Mouse (Mus musculus) intestine, embryonic 14.5 days (tissue): ENCODE measurements around the gene Trim54. TPM values are rescaled to one million over a fixed set of nuclear protein-coding genes. Genes with fewer than 3 reads are reported as not detected.

Source experiments
- ATAC-seq: fragments of 200-750 bp; cut with Nextera tagmentation; replicated peaks from 2 replicates; pipeline ENCODE4 v1.8.0; 2017; ENCODE audit warnings: low read depth, moderate number of reproducible peaks, moderate TSS enrichment, moderate library complexity; ENCODE audit not compliant: low FRiP score, low TSS enrichment
- DNase-seq: peaks from one replicate; pipeline ENCODE4 v3.0.0-alpha.2; 2018; ENCODE audit warnings: low spot score
- H3K27ac ChIP-seq: fragments of 300-500 bp; sonication (generic); 2 replicates; pipeline ENCODE4 v1.5.1; 2014; ENCODE audit warnings: low read depth, mild to moderate bottlenecking, control low read depth
- H3K27me3 ChIP-seq: fragments of 300-500 bp; sonication (generic); replicated peaks from 2 replicates; pipeline ENCODE4 v1.6.1; 2014; ENCODE audit warnings: low read length, control low read depth; ENCODE audit not compliant: control insufficient read depth, insufficient read depth
- H3K36me3 ChIP-seq: fragments of 300-500 bp; sonication (generic); 2 replicates; pipeline ENCODE4 v1.6.1; 2014; ENCODE audit warnings: low read length, control low read depth; ENCODE audit not compliant: control insufficient read depth, insufficient read depth
- H3K4me1 ChIP-seq: fragments of 300-500 bp; sonication (generic); replicated peaks from 2 replicates; pipeline ENCODE4 v1.6.1; 2014; ENCODE audit warnings: low read length, control low read depth, mixed read lengths; ENCODE audit not compliant: control insufficient read depth, insufficient read depth
- H3K4me2 ChIP-seq: fragments of 300-500 bp; sonication (generic); 2 replicates; pipeline ENCODE4 v1.6.1; 2014; ENCODE audit warnings: low read length
- H3K4me3 ChIP-seq: fragments of 300-500 bp; sonication (generic); 2 replicates; pipeline ENCODE4 v1.5.1; 2014; ENCODE audit warnings: low read depth, low read length, control low read depth, mixed read lengths
- H3K9ac ChIP-seq: fragments of 300-500 bp; sonication (generic); 2 replicates; pipeline ENCODE4 v1.6.1; 2014; ENCODE audit warnings: mild to moderate bottlenecking, low read length
- H3K9me3 ChIP-seq: fragments of 300-500 bp; sonication (generic); 2 replicates; pipeline ENCODE4 v1.6.1; 2016; ENCODE audit warnings: low read length, control low read depth; ENCODE audit not compliant: control insufficient read depth
- WGBS: fragments of 180-500 bp; shearing (Covaris S2); extraction: QIAGEN DNeasy Blood & Tissue Kit; methylation state at CpG from one replicate; pipeline ENCODE4 v1.1.7; 2014; 5-methylcytosine and 5-hydroxymethylcytosine counted together
- polyA plus RNA-seq: library from polyadenylated mRNA; unstranded; fragments of >200 nt; fragmentation: Nextera tagmentation; extraction: Ambion mirVana; gene quantifications from 2 replicates; pipeline ENCODE4 v1.2.1, GENCODE M21; 2014

The Trim54 gene
- polyA plus RNA-seq, 1 experiment from 2014 or later = not detected

DNA sequence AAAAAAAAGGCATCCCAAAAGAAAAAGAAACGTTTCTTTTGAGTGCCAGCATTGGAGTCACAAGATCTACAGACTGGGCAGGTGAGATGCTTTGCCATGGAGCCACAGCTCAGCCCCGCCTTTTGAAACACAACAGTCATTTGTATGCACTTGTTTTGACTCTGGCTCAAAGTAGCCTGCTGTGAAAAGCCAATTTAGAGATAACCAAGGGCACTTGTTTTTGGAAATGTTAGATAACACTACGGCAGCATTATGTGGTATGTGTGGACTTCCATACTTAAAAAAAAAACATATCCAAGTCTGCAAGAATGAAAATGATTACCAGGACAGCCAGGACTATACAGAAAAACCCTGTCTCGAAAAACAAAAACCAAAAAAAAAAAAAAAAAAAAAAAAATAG lies 67.2 kb downstream of the Trim54 start:
- DNase-seq (no peak), ATAC-seq (no peak)
- Histone ChIP-seq H3K27me3 (no peaks in the 10 kb centered on the region), H3K4me2 (no peak overlapping the region), H3K9me3 (no peaks in the 10 kb centered on the region), H3K36me3 (peaks cover 19% of the 10 kb centered on the region), H3K4me1 (peaks cover 3% of the 10 kb centered on the region; the same call in 1 of the 2 replicates), H3K4me3 (no peak overlapping the region), H3K9ac (no peak overlapping the region), H3K27ac (no peak overlapping the region)
- WGBS = 60% methylated on average over 4 of the region's 4 CpGs

Other genes starting within 250 kb of the Trim54 start
- 59.9 and 60.7 TPM in 2 replicates for gene Tmem214, start 248.7 kb upstream of the Trim54 start, polyA plus RNA-seq
- gene Agbl5, start 228.0 kb upstream of the Trim54 start, polyA plus RNA-seq = 25.4 and 26.4 TPM in 2 replicates
- 482 and 490 TPM in 2 replicates for gene Ost4, start 208.9 kb upstream of the Trim54 start, polyA plus RNA-seq
- gene Emilin1, start 203.3 kb upstream of the Trim54 start, polyA plus RNA-seq = 187 and 209 TPM in 2 replicates
- 21.6 and 21.9 TPM in 2 replicates for gene Khk, start 195.3 kb upstream of the Trim54 start, polyA plus RNA-seq
- gene Cgref1, start 171.1 kb upstream of the Trim54 start, polyA plus RNA-seq = 10.3 and 14.2 TPM in 2 replicates
- gene Preb, start 156.4 kb upstream of the Trim54 start, polyA plus RNA-seq = 110 and 119 TPM in 2 replicates
- 0.42 and 0.68 TPM in 2 replicates for gene Tcf23, start 148.1 kb upstream of the Trim54 start, polyA plus RNA-seq
- 170 and 178 TPM in 2 replicates for gene Atraid, start 68.4 kb upstream of the Trim54 start, polyA plus RNA-seq
- 12.2 and 12.3 TPM in 2 replicates for gene Slc5a6, start 67.8 kb upstream of the Trim54 start, polyA plus RNA-seq
- gene Cad, start 61.9 kb upstream of the Trim54 start, polyA plus RNA-seq = 31.2 and 32.4 TPM in 2 replicates
- not detected in 2 replicates for gene Dnajc5g, start 10.4 kb upstream of the Trim54 start, polyA plus RNA-seq
- gene Slc30a3, start 8.5 kb upstream of the Trim54 start, polyA plus RNA-seq = 0.20 and 0.23 TPM in 2 replicates
- gene Ucn, start 22.1 kb downstream of the Trim54 start, polyA plus RNA-seq = not detected in 2 replicates
- 62.2 and 72.5 TPM in 2 replicates for gene Mpv17, start 37.5 kb downstream of the Trim54 start, polyA plus RNA-seq
- 1.3 TPM in 2 replicates for gene Gm29609, start 63.2 kb downstream of the Trim54 start, polyA plus RNA-seq
- 70.3 and 74.9 TPM in 2 replicates for gene Gtf3c2, start 63.4 kb downstream of the Trim54 start, polyA plus RNA-seq
- gene Snx17, start 76.5 kb downstream of the Trim54 start, polyA plus RNA-seq = 127 and 134 TPM in 2 replicates
- gene Eif2b4, start 76.7 kb downstream of the Trim54 start, polyA plus RNA-seq = 63.6 and 65.0 TPM in 2 replicates
- gene Zfp513, start 85.6 kb downstream of the Trim54 start, polyA plus RNA-seq = 5.1 and 5.2 TPM in 2 replicates
- 139 and 145 TPM in 2 replicates for gene Ppm1g, start 104.0 kb downstream of the Trim54 start, polyA plus RNA-seq
- gene Nrbp1, start 124.2 kb downstream of the Trim54 start, polyA plus RNA-seq = 138 and 158 TPM in 2 replicates
- gene Gm9970, start 124.5 kb downstream of the Trim54 start, polyA plus RNA-seq = 0.48 and 0.60 TPM in 2 replicates
- gene Krtcap3, start 135.0 kb downstream of the Trim54 start, polyA plus RNA-seq = 59.4 and 71.9 TPM in 2 replicates
- 29.5 and 30.6 TPM in 2 replicates for gene Ift172, start 174.4 kb downstream of the Trim54 start, polyA plus RNA-seq
- 39.9 and 41.9 TPM in 2 replicates for gene Fndc4, start 179.4 kb downstream of the Trim54 start, polyA plus RNA-seq
- gene Gckr, start 180.7 kb downstream of the Trim54 start, polyA plus RNA-seq = 0.42 and 0.60 TPM in 2 replicates